Mouse (Mus musculus) myocyte (in vitro differentiated cells): ENCODE measurements at regions not wholly inside any gene's neighbourhood (a gene's known extent, or its start where the extent isn't known, plus 50 kb on each side); places are given as distances from the start of the nearest gene placed in this dataset.

Experiments
- H3K27me3 ChIP-seq: one replicate; pipeline ENCODE4 v1.6.1; 2011; ENCODE audit not compliant: control insufficient read depth, insufficient read depth, insufficient read length
- H3K36me3 ChIP-seq: one replicate; pipeline ENCODE4 v1.6.1; 2011; ENCODE audit not compliant: control insufficient read depth, insufficient read depth
- H3K4me2 ChIP-seq: one replicate; pipeline ENCODE4 v1.6.1; 2011; ENCODE audit warnings: low read depth, control low read depth
- H3K4me3 ChIP-seq: one replicate; pipeline ENCODE4 v1.5.1; 2011; ENCODE audit warnings: mild to moderate bottlenecking, control low read depth, moderate library complexity
- H3K79me2 ChIP-seq: one replicate; pipeline ENCODE4 v1.6.1; 2011; ENCODE audit not compliant: control insufficient read depth, insufficient read depth
- H3ac ChIP-seq: one replicate; pipeline ENCODE4 v1.6.1; 2011; ENCODE audit not compliant: control insufficient read depth, insufficient read length
- CEBPB ChIP-seq: IDR thresholded peaks from 2 replicates; pipeline ENCODE4 v1.6.1; 2011; ENCODE audit warnings: mild to moderate bottlenecking, moderate library complexity; ENCODE audit not compliant: poor library complexity, insufficient read depth, severe bottlenecking
- E2F4 ChIP-seq: IDR thresholded peaks from one replicate; pipeline ENCODE4 v1.6.1; 2011; ENCODE audit warnings: mild to moderate bottlenecking, control low read depth, moderate library complexity; ENCODE audit not compliant: insufficient read depth
- MAX ChIP-seq: IDR thresholded peaks from one replicate; pipeline ENCODE4 v1.6.1; 2011; ENCODE audit warnings: low read depth, mild to moderate bottlenecking, control low read depth
- MYOD1 ChIP-seq, 3 experiments: IDR thresholded peaks; one replicate each; pipeline ENCODE4 v1.6.1; 2011; ENCODE audit warnings: control low read depth in 2 of 3, low read depth in 2 of 3, mild to moderate bottlenecking in 2 of 3, moderate library complexity in 1 of 3; ENCODE audit not compliant: insufficient read length in 2 of 3, control insufficient read depth in 1 of 3
- POLR2A ChIP-seq: IDR thresholded peaks from one replicate; pipeline ENCODE4 v1.6.1; 2011; ENCODE audit warnings: low read depth, mild to moderate bottlenecking, control low read depth, moderate library complexity; ENCODE audit not compliant: insufficient read length
- POLR2AphosphoS2 ChIP-seq: IDR thresholded peaks from one replicate; pipeline ENCODE4 v1.6.1; 2011; ENCODE audit warnings: low read depth, control low read depth; ENCODE audit not compliant: insufficient read length
- REST ChIP-seq: IDR thresholded peaks from one replicate; pipeline ENCODE4 v1.6.1; 2011; ENCODE audit warnings: mild to moderate bottlenecking, control low read depth, moderate library complexity; ENCODE audit not compliant: insufficient read depth, insufficient read length
- TCF12 ChIP-seq: IDR thresholded peaks from one replicate; pipeline ENCODE4 v1.6.1; 2011; ENCODE audit warnings: mild to moderate bottlenecking, control low read depth; ENCODE audit not compliant: poor library complexity, insufficient read depth, severe bottlenecking
- TCF3 ChIP-seq: IDR thresholded peaks from one replicate; pipeline ENCODE4 v1.6.1; 2011; ENCODE audit warnings: low read depth, control low read depth; ENCODE audit not compliant: insufficient read length
- USF1 ChIP-seq: IDR thresholded peaks from one replicate; pipeline ENCODE4 v1.6.1; 2011; ENCODE audit warnings: low read depth, mild to moderate bottlenecking, control low read depth, moderate library complexity

- Histone ChIP-seq H3K36me3 (no peaks in the 10 kb centered on the region), H3K4me3 (no peak overlapping the region), H3ac (no peak overlapping the region), H3K4me2 (no peak overlapping the region), H3K27me3 (no peaks in the 10 kb centered on the region), H3K79me2 (no peaks in the 10 kb centered on the region)
- TF ChIP-seq MAX: no peak
- no peak for TF ChIP-seq TCF3
Observed at GRCm38 (mm10) chr12:110061961-110062360, 216.9 kb upstream of the Dio3 start.

GRCm38 (mm10) chr12:110063013-110063412 is 215.9 kb upstream of the Dio3 start:
- Histone ChIP-seq H3K4me2 (no peak overlapping the region), H3K27me3 (no peaks in the 10 kb centered on the region)

GRCm38 (mm10) chr12:110066361-110066885 is 212.4 kb upstream of the Dio3 start:
- Histone ChIP-seq H3K79me2 (no peaks in the 10 kb centered on the region), H3K27me3 (no peaks in the 10 kb centered on the region), H3K4me3 (no peak overlapping the region), H3K36me3 (no peaks in the 10 kb centered on the region), H3K4me2 (no peak overlapping the region), H3ac (no peak overlapping the region)
- TF ChIP-seq REST: no peak
- TF ChIP-seq USF1: no peak
- no peak for TF ChIP-seq TCF12
- no peak for TF ChIP-seq CEBPB

More at GRCm38 (mm10) chr12:110063013-110063412, 215.9 kb upstream of the Dio3 start:
- TF ChIP-seq POLR2A (no peak), CEBPB (no peak), E2F4 (no peak)
- Histone ChIP-seq H3K36me3 (no peaks in the 10 kb centered on the region), H3K79me2 (no peaks in the 10 kb centered on the region), H3ac (no peak overlapping the region), H3K4me3 (no peak overlapping the region)

- TF ChIP-seq TCF3: no peak
- peak in 1 of 3 experiments; percentile 20 for TF ChIP-seq MYOD1 (IDR thresholded peaks at IDR 0.05; ENCODE audit: control insufficient read depth in 1 of 3, insufficient read length in 2 of 3, low read depth in 2 of 3)
- no peak for TF ChIP-seq REST
- peak; percentile 25; the same call in 1 of the 2 replicates for TF ChIP-seq CEBPB
- no peaks in the 10 kb centered on the region for H3K36me3 ChIP-seq
- H3K27me3 ChIP-seq: no peaks in the 10 kb centered on the region
Observed at GRCm38 (mm10) chr12:110070506-110070905, 208.4 kb upstream of the Dio3 start.

GRCm38 (mm10) chr12:110071823-110072222 is 207.0 kb upstream of the Dio3 start:
- Histone ChIP-seq H3K79me2 (no peaks in the 10 kb centered on the region), H3ac (no peak overlapping the region), H3K4me3 (no peak overlapping the region), H3K27me3 (no peaks in the 10 kb centered on the region), H3K4me2 (no peak overlapping the region), H3K36me3 (peaks cover 4% of the 10 kb centered on the region)
- no peak for TF ChIP-seq TCF3
- no peak for TF ChIP-seq REST

More at GRCm38 (mm10) chr12:110070506-110070905, 208.4 kb upstream of the Dio3 start:
- no peak overlapping the region for H3K4me2 ChIP-seq
- H3K4me3 ChIP-seq: no peak overlapping the region
- no peak overlapping the region for H3ac ChIP-seq
- no peaks in the 10 kb centered on the region for H3K79me2 ChIP-seq

- no peak for TF ChIP-seq POLR2AphosphoS2
- no peaks in the 10 kb centered on the region for H3K79me2 ChIP-seq
- H3K36me3 ChIP-seq: peaks cover 8% of the 10 kb centered on the region
- no peak overlapping the region for H3K4me3 ChIP-seq
- H3K27me3 ChIP-seq: no peaks in the 10 kb centered on the region
- H3K4me2 ChIP-seq: no peak overlapping the region
- no peak overlapping the region for H3ac ChIP-seq
Observed at GRCm38 (mm10) chr12:110074921-110075320, 203.9 kb upstream of the Dio3 start.

GRCm38 (mm10) chr12:110077211-110077884 is 201.5 kb upstream of the Dio3 start:
- Histone ChIP-seq H3K79me2 (no peaks in the 10 kb centered on the region), H3K36me3 (peaks cover 8% of the 10 kb centered on the region), H3K27me3 (no peaks in the 10 kb centered on the region), H3ac (no peak overlapping the region), H3K4me2 (no peak overlapping the region), H3K4me3 (no peak overlapping the region)
- no peak for TF ChIP-seq POLR2AphosphoS2
- no peak for TF ChIP-seq USF1
- no peak for TF ChIP-seq E2F4
